Mouse (Mus musculus) erythroblast, embryonic 14.5 days (primary cell): ENCODE data around the gene Sgms2. TPM values are rescaled to one million over a fixed set of nuclear protein-coding genes. Genes with fewer than 3 reads are reported as not detected.
A peak's percentile ranks its signal among the peaks of the same experiment; 100 is the strongest.

Source experiments
- H3K27me3 ChIP-seq: 2 replicates; pipeline ENCODE4 v1.6.1; 2012; ENCODE audit warnings: inconsistent platforms; ENCODE audit not compliant: control insufficient read depth
- H3K36me3 ChIP-seq: 2 replicates; pipeline ENCODE4 v1.6.1; 2012; ENCODE audit warnings: mild to moderate bottlenecking, inconsistent platforms; ENCODE audit not compliant: control insufficient read depth
- H3K4me1 ChIP-seq: 2 replicates; pipeline ENCODE4 v1.6.1; 2012; ENCODE audit warnings: inconsistent platforms; ENCODE audit not compliant: control insufficient read depth
- H3K4me3 ChIP-seq: replicated peaks from 2 replicates; pipeline ENCODE3; 2012; ENCODE audit warnings: moderate library complexity, mild to moderate bottlenecking, inconsistent platforms
- H3K9me3 ChIP-seq: 2 replicates; pipeline ENCODE4 v1.6.1; 2012; ENCODE audit warnings: low read length, inconsistent platforms, mixed read lengths; ENCODE audit not compliant: control insufficient read depth
- GATA1 ChIP-seq: IDR thresholded peaks from 2 replicates; pipeline ENCODE4 v1.6.1; 2012; ENCODE audit warnings: low read length, inconsistent platforms, mixed read lengths
- TAL1 ChIP-seq: IDR thresholded peaks from 3 replicates; pipeline ENCODE4 v1.6.1; 2012; ENCODE audit warnings: low read length, inconsistent platforms, mixed read lengths
- polyA plus RNA-seq: library from polyadenylated mRNA; stranded (reverse); fragments of >175 nt; gene quantifications from 2 replicates; pipeline ENCODE4 v1.2.3, GENCODE M21; 2012

Sgms2 gene
- polyA plus RNA-seq, 1 experiment: 0.01 TPM

DNA sequence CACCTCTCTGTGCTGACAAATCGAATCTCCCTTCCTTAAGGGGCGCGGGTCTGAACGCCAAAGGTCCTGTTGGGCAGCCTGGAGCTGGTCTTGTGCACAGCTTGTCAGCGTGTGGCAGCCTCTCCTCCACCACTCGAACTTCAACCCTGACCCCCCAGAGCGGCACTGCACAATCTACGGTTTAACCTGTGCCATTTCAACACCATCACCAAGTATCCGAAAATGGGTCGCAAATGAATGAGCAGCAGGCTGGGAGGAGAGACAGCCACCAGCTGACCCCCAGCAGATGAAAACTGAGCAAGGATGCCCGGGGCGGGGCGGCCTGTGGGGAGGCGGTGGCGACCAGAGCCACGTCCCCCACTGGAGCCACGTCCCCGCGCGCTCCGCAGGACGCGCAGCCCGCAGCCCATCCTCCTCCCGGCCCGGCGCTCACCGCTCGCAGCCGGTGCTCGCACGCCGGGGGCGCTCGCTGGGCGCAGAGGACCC lies 1.5 kb downstream of the Sgms2 start:
- Histone ChIP-seq H3K9me3 (no peaks in the 10 kb centered on the region), H3K36me3 (no peaks in the 10 kb centered on the region), H3K27me3 (peaks cover 38% of the 10 kb centered on the region), H3K4me3 (peak overlapping the region; percentile 52), H3K4me1 (no peaks in the 10 kb centered on the region)
- TF ChIP-seq GATA1 (no peak), TAL1 (no peak)

- no peaks in the 10 kb centered on the region for H3K4me1 ChIP-seq
- no peaks in the 10 kb centered on the region for H3K36me3 ChIP-seq
- no peaks in the 10 kb centered on the region for H3K9me3 ChIP-seq
- TF ChIP-seq TAL1 (no peak), GATA1 (no peak)
- peaks cover 38% of the 10 kb centered on the region for H3K27me3 ChIP-seq
- H3K4me3 ChIP-seq: no peak overlapping the region
These were observed 2.2 kb downstream of the Sgms2 start for GRCm38 (mm10) chr3:131488969-131489368.

DNA sequence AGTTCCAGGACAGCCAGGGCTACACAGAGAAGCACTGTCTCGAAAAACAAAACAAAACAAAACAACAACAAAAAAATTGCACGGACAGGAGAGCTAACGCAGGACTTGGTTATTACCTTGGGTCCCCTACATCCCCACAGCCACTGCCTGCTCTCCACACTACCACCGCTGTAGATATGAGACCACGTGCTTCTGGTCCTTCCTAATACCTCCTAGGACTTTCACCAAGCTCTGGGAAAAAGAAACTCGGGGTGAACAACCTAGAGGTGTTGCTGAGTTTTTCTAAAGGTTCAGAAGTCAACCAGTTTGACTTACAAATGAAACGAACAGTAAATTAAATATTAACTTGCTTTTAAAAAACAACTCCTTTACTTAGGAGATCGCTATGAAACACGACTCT lies 2.8 kb downstream of the Sgms2 start:
- TF ChIP-seq TAL1: no peak
- TF ChIP-seq GATA1: no peak
- H3K4me1 ChIP-seq: no peaks in the 10 kb centered on the region
- H3K27me3 ChIP-seq: peaks cover 38% of the 10 kb centered on the region
- no peaks in the 10 kb centered on the region for H3K36me3 ChIP-seq
- no peak overlapping the region for H3K4me3 ChIP-seq
- no peaks in the 10 kb centered on the region for H3K9me3 ChIP-seq

GRCm38 (mm10) chr3:131485388-131485787 lies 5.8 kb downstream of the Sgms2 start:
- Histone ChIP-seq H3K4me1 (no peaks in the 10 kb centered on the region), H3K4me3 (no peak overlapping the region), H3K9me3 (peaks cover 6% of the 10 kb centered on the region; the same call in 1 of the 2 replicates), H3K36me3 (no peaks in the 10 kb centered on the region), H3K27me3 (peaks cover 20% of the 10 kb centered on the region)
- TF ChIP-seq TAL1 (no peak), GATA1 (no peak)

DNA sequence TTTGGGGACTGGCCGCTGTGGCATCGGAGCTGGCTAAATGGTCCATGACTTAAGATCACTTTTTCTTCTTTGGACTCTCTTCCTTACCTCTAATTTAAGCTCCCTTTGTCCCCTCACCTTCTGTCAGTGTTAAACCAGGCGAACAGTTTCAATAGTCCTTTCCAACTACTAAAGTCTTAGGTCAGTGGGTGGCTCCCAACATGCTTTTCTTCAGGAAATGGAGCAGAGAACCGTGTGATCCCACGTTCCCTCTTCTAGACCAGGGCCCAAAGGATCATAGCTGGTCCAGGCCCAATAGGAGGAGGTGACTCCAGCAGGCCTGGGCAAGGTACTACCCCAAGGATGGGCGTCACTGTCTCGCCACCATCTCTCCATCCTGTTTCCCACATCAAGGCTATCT lies 7.6 kb downstream of the Sgms2 start:
- TF ChIP-seq GATA1: no peak
- TF ChIP-seq TAL1: no peak
- Histone ChIP-seq H3K27me3 (peaks cover 3% of the 10 kb centered on the region; the same call in 1 of the 2 replicates), H3K4me3 (no peak overlapping the region), H3K36me3 (no peaks in the 10 kb centered on the region), H3K4me1 (no peaks in the 10 kb centered on the region), H3K9me3 (peaks cover 6% of the 10 kb centered on the region; the same call in 1 of the 2 replicates)

GRCm38 (mm10) chr3:131481976-131482712 lies 9.1 kb downstream of the Sgms2 start:
- TF ChIP-seq GATA1: no peak
- no peak for TF ChIP-seq TAL1
- H3K9me3 ChIP-seq: peaks cover 11% of the 10 kb centered on the region; the same call in 1 of the 2 replicates
- no peaks in the 10 kb centered on the region for H3K27me3 ChIP-seq
- no peak overlapping the region for H3K4me3 ChIP-seq
- no peaks in the 10 kb centered on the region for H3K4me1 ChIP-seq
- no peaks in the 10 kb centered on the region for H3K36me3 ChIP-seq

DNA sequence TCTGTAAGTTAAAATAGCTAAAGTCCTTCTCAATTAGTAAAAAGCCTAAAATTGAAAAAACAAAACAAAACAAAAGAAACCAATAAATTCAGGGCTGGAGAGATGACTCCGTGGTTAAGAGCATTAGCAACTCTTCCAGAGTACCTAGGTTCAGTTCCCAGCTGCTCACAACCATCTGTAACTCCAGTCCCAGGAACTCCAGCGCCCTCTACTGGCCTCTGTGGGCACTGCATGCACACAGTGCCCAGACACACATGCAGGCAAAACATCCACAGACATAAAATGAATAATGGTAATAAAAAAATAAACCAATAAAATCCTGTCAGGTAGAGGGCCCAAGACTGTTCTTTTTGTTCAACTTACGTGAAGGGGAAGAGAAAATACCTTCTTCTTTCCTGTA lies 10.6 kb downstream of the Sgms2 start:
- Histone ChIP-seq H3K4me3 (no peak overlapping the region), H3K36me3 (no peaks in the 10 kb centered on the region; the same call in 1 of the 2 replicates), H3K9me3 (peaks cover 17% of the 10 kb centered on the region; the same call in 1 of the 2 replicates), H3K27me3 (no peaks in the 10 kb centered on the region), H3K4me1 (no peaks in the 10 kb centered on the region)
- no peak for TF ChIP-seq GATA1
- TF ChIP-seq TAL1: no peak

DNA sequence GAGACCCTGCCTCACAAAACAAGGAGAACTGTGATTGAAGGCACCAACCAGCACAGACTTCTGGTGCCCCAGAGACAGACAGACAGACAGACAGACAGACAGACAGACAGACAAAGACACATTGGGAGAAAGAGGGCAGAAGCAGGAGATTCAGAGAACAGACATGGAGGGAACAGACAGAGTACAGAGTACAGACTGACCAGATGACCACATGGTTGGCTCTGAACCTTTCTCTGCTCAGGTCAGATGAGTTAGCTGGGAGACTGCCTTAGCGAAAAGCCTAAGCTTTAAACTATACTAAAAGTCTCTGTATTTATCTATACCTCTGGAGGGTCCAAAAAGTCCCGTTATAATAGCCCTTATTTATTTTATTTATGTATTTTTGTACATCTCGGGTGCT lies 11.8 kb downstream of the Sgms2 start:
- Histone ChIP-seq H3K36me3 (no peaks in the 10 kb centered on the region; the same call in 1 of the 2 replicates), H3K9me3 (peaks cover 17% of the 10 kb centered on the region; the same call in 1 of the 2 replicates), H3K4me3 (no peak overlapping the region), H3K4me1 (no peaks in the 10 kb centered on the region), H3K27me3 (no peaks in the 10 kb centered on the region)
- no peak for TF ChIP-seq TAL1
- no peak for TF ChIP-seq GATA1

GRCm38 (mm10) chr3:131476002-131476401 lies 15.2 kb downstream of the Sgms2 start:
- no peaks in the 10 kb centered on the region for H3K27me3 ChIP-seq
- peaks cover 13% of the 10 kb centered on the region; the same call in 1 of the 2 replicates for H3K9me3 ChIP-seq
- no peaks in the 10 kb centered on the region; the same call in 1 of the 2 replicates for H3K36me3 ChIP-seq
- H3K4me3 ChIP-seq: no peak overlapping the region
- no peak for TF ChIP-seq GATA1
- no peak for TF ChIP-seq TAL1
- H3K4me1 ChIP-seq: no peaks in the 10 kb centered on the region

GRCm38 (mm10) chr3:131474526-131474925 lies 16.7 kb downstream of the Sgms2 start:
- H3K27me3 ChIP-seq: no peaks in the 10 kb centered on the region
- no peak for TF ChIP-seq TAL1
- no peak for TF ChIP-seq GATA1
- H3K4me1 ChIP-seq: no peaks in the 10 kb centered on the region
- H3K4me3 ChIP-seq: no peak overlapping the region
- peaks cover 11% of the 10 kb centered on the region; the same call in 1 of the 2 replicates for H3K9me3 ChIP-seq
- no peaks in the 10 kb centered on the region; the same call in 1 of the 2 replicates for H3K36me3 ChIP-seq
